Mouse (Mus musculus) gastrocnemius, postnatal 14 days (tissue): ENCODE data around the gene Slc30a3. TPM values are rescaled to one million over a fixed set of nuclear protein-coding genes. Genes with fewer than 3 reads are reported as not detected.
"Not testable (repeated sequence)": the region's sequence is repeated elsewhere in the genome, so short reads cannot be mapped to it uniquely, and the experiment has no call there.

Experiments
- DNase-seq: peaks from one replicate; pipeline ENCODE4 v3.0.0; 2021; ENCODE audit warnings: mixed read lengths
- intact Hi-C: fragments of 180-260 bp; cut with DNase I; formaldehyde crosslinking; loops from one replicate; pipeline ENCODE4 v1.15.1; 2025; ENCODE audit warnings: low total_unique reads
- total RNA-seq, 2 experiments: library from RNA; stranded (reverse); gene quantifications; 2 replicates each; pipeline ENCODE4 v1.2.3; 2021

Gene Slc30a3
- total RNA-seq, 2 experiments from 2014 or later = 0.10 TPM; not detected in 1

GRCm38 (mm10) chr5:31054261-31055215 lies 53.5 kb downstream of the Slc30a3 start, which contains the start of gene Cad:
Cad (plus strand) TSS chr5:31054780.
- intact Hi-C loops = no loop called here
- DNase-seq = peak; percentile 96

GRCm38 (mm10) chr5:31053728-31054127 lies 54.3 kb downstream of the Slc30a3 start:
- DNase-seq, intact Hi-C loops: not testable (repeated sequence)

- intact Hi-C loops = no loop called here
These were observed 57.6 kb downstream of the Slc30a3 start for GRCm38 (mm10) chr5:31050427-31050826.

GRCm38 (mm10) chr5:31048763-31049641 lies 59.0 kb downstream of the Slc30a3 start, which contains the start of gene Slc5a6:
Slc5a6 (minus strand) TSS chr5:31048924.
- peak; percentile 32 for DNase-seq
- intact Hi-C loops = no loop called here

More at GRCm38 (mm10) chr5:31050427-31050826, 57.6 kb downstream of the Slc30a3 start:
- DNase-seq = no peak

GRCm38 (mm10) chr5:31047848-31048762 lies 59.9 kb downstream of the Slc30a3 start, which contains the start of gene Atraid:
Atraid (plus strand) TSS chr5:31048312.
- peak; percentile 99 for DNase-seq
- intact Hi-C loops = no loop called here

GRCm38 (mm10) chr5:31047074-31047473 lies 61.0 kb downstream of the Slc30a3 start:
- DNase-seq = no peak
- intact Hi-C loops = no loop called here

GRCm38 (mm10) chr5:31046416-31046815 lies 61.6 kb downstream of the Slc30a3 start:
- intact Hi-C loops = no loop called here
- no peak for DNase-seq

GRCm38 (mm10) chr5:31038171-31038845 lies 69.7 kb downstream of the Slc30a3 start:
- intact Hi-C loops = no loop called here
- no peak for DNase-seq

GRCm38 (mm10) chr5:31036556-31036955 lies 71.5 kb downstream of the Slc30a3 start:
- intact Hi-C loops, DNase-seq: not testable (repeated sequence)

Other genes with a start within 250 kb of the Slc30a3 start
- gene Tmem214, start 240.2 kb downstream of the Slc30a3 start, total RNA-seq = 10 to 100 TPM; 33.5 to 37.4 TPM
- gene Agbl5, start 219.5 kb downstream of the Slc30a3 start, total RNA-seq = 1 to 10 TPM; 1.8 to 2.6 TPM
- 100 to 1,000 TPM; 119 to 134 TPM for gene Ost4, start 200.4 kb downstream of the Slc30a3 start, total RNA-seq
- 10 to 100 TPM; 25.7 to 31.3 TPM for gene Emilin1, start 194.8 kb downstream of the Slc30a3 start, total RNA-seq
- 10 to 100 TPM; 31.4 to 32.7 TPM for gene Khk, start 186.8 kb downstream of the Slc30a3 start, total RNA-seq
- gene Cgref1, start 162.6 kb downstream of the Slc30a3 start, total RNA-seq = 1 to 10 TPM; 4.5 to 7.7 TPM
- 10 to 100 TPM; 77.5 to 90.5 TPM for gene Preb, start 147.9 kb downstream of the Slc30a3 start, total RNA-seq
- under 1 TPM; 0.35 to 0.66 TPM for gene Tcf23, start 139.6 kb downstream of the Slc30a3 start, total RNA-seq
- gene Atraid, start 59.9 kb downstream of the Slc30a3 start, total RNA-seq = 10 to 100 TPM; 56.7 to 63.5 TPM
- gene Slc5a6, start 59.3 kb downstream of the Slc30a3 start, total RNA-seq = 1 to 10 TPM; 2.5 to 2.8 TPM
- gene Cad, start 53.5 kb downstream of the Slc30a3 start, total RNA-seq = 10 to 100 TPM; 12.3 to 19.9 TPM
- gene Dnajc5g, start 2.0 kb downstream of the Slc30a3 start, total RNA-seq = not detected
- gene Trim54, start 8.5 kb upstream of the Slc30a3 start, total RNA-seq = 100 to 1,000 TPM; 190 to 215 TPM
- gene Ucn, start 30.6 kb upstream of the Slc30a3 start, total RNA-seq = not detected
- 10 to 100 TPM; 33.9 to 37.3 TPM for gene Mpv17, start 46.0 kb upstream of the Slc30a3 start, total RNA-seq
- under 1 TPM; 0.25 to 0.60 TPM for gene Gm29609, start 71.7 kb upstream of the Slc30a3 start, total RNA-seq
- 10 to 100 TPM; 23.2 to 28.6 TPM for gene Gtf3c2, start 71.9 kb upstream of the Slc30a3 start, total RNA-seq
- 10 to 100 TPM; 42.4 to 42.7 TPM for gene Snx17, start 85.0 kb upstream of the Slc30a3 start, total RNA-seq
- gene Eif2b4, start 85.2 kb upstream of the Slc30a3 start, total RNA-seq = 10 to 100 TPM; 44.4 to 48.7 TPM
- gene Zfp513, start 94.1 kb upstream of the Slc30a3 start, total RNA-seq = 1 to 10 TPM; 7.1 TPM
- gene Ppm1g, start 112.5 kb upstream of the Slc30a3 start, total RNA-seq = 10 to 100 TPM; 38.0 to 39.8 TPM
- 10 to 100 TPM; 61.1 to 63.4 TPM for gene Nrbp1, start 132.6 kb upstream of the Slc30a3 start, total RNA-seq
- not detected for gene Gm9970, start 133.0 kb upstream of the Slc30a3 start, total RNA-seq
- gene Krtcap3, start 143.5 kb upstream of the Slc30a3 start, total RNA-seq = 1 to 10 TPM in 1 of 2 experiments, under 1 TPM in 1; 0.47 to 1.9 TPM
- gene Ift172, start 182.9 kb upstream of the Slc30a3 start, total RNA-seq = 10 to 100 TPM; 19.6 to 21.2 TPM
- 1 to 10 TPM; 3.5 to 4.9 TPM for gene Fndc4, start 187.8 kb upstream of the Slc30a3 start, total RNA-seq
- gene Gckr, start 189.2 kb upstream of the Slc30a3 start, total RNA-seq = not detected